Mouse (Mus musculus) spleen, adult 2 months (tissue): ENCODE results near the gene Zfp618. TPM values are rescaled to one million over a fixed set of nuclear protein-coding genes. Genes with fewer than 3 reads are reported as not detected.

Experiments used
- DNase-seq, 2 experiments: peaks; one replicate each; pipeline versions ENCODE4 v3.0.0 to v3.0.0-alpha.2; 2012 to 2021; ENCODE audit warnings: low spot score in 2 of 2, low read depth in 1 of 2
- H3K27ac ChIP-seq: fragments of 200-500 bp; 2 replicates; pipeline ENCODE4 v1.5.1; 2012; ENCODE audit warnings: low read length, inconsistent platforms; ENCODE audit not compliant: insufficient read depth
- H3K27me3 ChIP-seq: fragments of 200-500 bp; 2 replicates; pipeline ENCODE4 v1.6.1; 2012; ENCODE audit warnings: mild to moderate bottlenecking, moderate library complexity, low read length, inconsistent platforms; ENCODE audit not compliant: control insufficient read depth, insufficient read depth
- H3K36me3 ChIP-seq: fragments of 200-500 bp; 2 replicates; pipeline ENCODE4 v1.6.1; 2012; ENCODE audit warnings: mild to moderate bottlenecking, low read length, inconsistent platforms; ENCODE audit not compliant: control insufficient read depth, insufficient read depth
- H3K4me1 ChIP-seq: fragments of 200-500 bp; 2 replicates; pipeline ENCODE4 v1.6.1; 2011; ENCODE audit warnings: inconsistent platforms; ENCODE audit not compliant: control insufficient read depth, insufficient read depth, insufficient read length
- H3K4me3 ChIP-seq: fragments of 200-500 bp; 2 replicates; pipeline ENCODE4 v1.5.1; 2011; ENCODE audit warnings: mild to moderate bottlenecking, inconsistent platforms; ENCODE audit not compliant: insufficient read depth, insufficient read length; ENCODE audit errors: extremely low read depth
- CTCF ChIP-seq: fragments of 200-500 bp; IDR thresholded peaks from 2 replicates; pipeline ENCODE4 v1.5.1; 2011; ENCODE audit warnings: mild to moderate bottlenecking, inconsistent platforms; ENCODE audit not compliant: insufficient read depth, insufficient read length, insufficient replicate concordance; ENCODE audit errors: extremely low read depth
- POLR2A ChIP-seq: fragments of 200-500 bp; IDR thresholded peaks from 2 replicates; pipeline ENCODE4 v1.6.1; 2011; ENCODE audit warnings: low read depth, low read length, inconsistent platforms
- WGBS: fragments of 180-500 bp; shearing (Covaris S2); methylation state at CpG from one replicate; pipeline ENCODE4 v1.1.7; 2018; 5-methylcytosine and 5-hydroxymethylcytosine counted together
- polyA plus RNA-seq: library from polyadenylated mRNA; depleted of rRNA; stranded (reverse); fragments of >200 nt; gene quantifications from 2 replicates; pipeline ENCODE4 v1.2.3, GENCODE M21; 2012

Gene Zfp618
- polyA plus RNA-seq, 1 experiment: 1.4 TPM

GRCm38 (mm10) chr4:63030157-63030556 is 64.8 kb downstream of the Zfp618 start:
- 83% methylated on average over 5 of the region's 5 CpGs for WGBS
- DNase-seq: no peak
- no peak for TF ChIP-seq POLR2A
- no peak for TF ChIP-seq CTCF
- Histone ChIP-seq H3K4me3 (no peak overlapping the region), H3K27me3 (no peaks in the 10 kb centered on the region), H3K36me3 (no peaks in the 10 kb centered on the region), H3K27ac (no peak overlapping the region), H3K4me1 (no peaks in the 10 kb centered on the region; the same call in 1 of the 2 replicates)

DNA sequence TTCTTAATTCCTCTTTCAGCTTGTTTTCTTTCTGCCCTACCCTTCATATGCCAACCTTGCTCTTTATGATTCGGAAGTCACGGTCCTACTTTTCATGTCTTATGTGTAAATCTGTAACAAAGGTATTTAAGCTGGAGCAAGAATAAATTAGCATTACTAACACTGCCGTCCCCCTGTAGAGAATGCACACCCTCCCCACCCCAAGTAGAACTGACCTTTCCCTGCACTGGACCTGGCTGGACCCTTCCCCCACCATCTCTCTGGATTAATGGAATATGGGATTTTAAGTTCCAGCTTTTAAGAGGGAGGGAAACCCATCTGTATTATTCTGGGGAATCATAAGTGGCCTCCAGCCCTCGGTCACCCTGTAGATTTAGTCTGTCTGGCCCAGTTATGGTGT is 65.9 kb downstream of the Zfp618 start:
- no peak overlapping the region for H3K27ac ChIP-seq
- no peak for DNase-seq
- WGBS: 87% methylated on average over 4 of the region's 4 CpGs

GRCm38 (mm10) chr4:63032581-63033006 is 67.2 kb downstream of the Zfp618 start:
- H3K27ac ChIP-seq: no peak overlapping the region
- no peak overlapping the region for H3K4me3 ChIP-seq
- no peaks in the 10 kb centered on the region for H3K36me3 ChIP-seq
- DNase-seq: no peak
- TF ChIP-seq POLR2A: no peak
- TF ChIP-seq CTCF: no peak
- WGBS: 84% methylated on average over 9 of the region's 9 CpGs
- H3K27me3 ChIP-seq: no peaks in the 10 kb centered on the region
- no peaks in the 10 kb centered on the region for H3K4me1 ChIP-seq

More for the DNA sequence above, 65.9 kb downstream of the Zfp618 start:
- no peak for TF ChIP-seq CTCF
- TF ChIP-seq POLR2A: no peak
- Histone ChIP-seq H3K4me1 (no peaks in the 10 kb centered on the region), H3K36me3 (no peaks in the 10 kb centered on the region), H3K27me3 (no peaks in the 10 kb centered on the region), H3K4me3 (no peak overlapping the region)

DNA sequence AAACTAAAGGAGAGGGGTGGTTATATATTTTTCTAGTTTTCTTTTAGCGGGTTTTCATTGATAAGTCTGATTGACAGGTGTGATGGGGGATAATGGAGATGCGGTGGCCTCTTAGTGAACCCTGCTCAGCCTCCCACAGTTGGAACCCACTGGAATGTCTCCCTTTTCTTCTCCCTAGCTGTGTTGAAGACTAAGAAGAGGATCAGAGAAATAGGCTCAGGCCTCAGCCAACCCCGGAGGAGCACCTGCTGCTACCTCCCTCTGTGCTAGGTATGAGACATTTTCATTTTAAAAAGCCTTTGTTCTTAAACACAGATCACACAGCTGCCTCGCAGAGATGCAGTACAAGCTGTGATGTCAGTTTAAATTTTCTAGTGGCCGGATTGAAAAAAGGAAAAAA is 68.4 kb downstream of the Zfp618 start:
- no peak overlapping the region for H3K27ac ChIP-seq
- H3K4me3 ChIP-seq: no peak overlapping the region
- 77% methylated on average over 5 of the region's 5 CpGs for WGBS
- no peaks in the 10 kb centered on the region for H3K4me1 ChIP-seq
- no peaks in the 10 kb centered on the region for H3K36me3 ChIP-seq
- no peaks in the 10 kb centered on the region for H3K27me3 ChIP-seq
- DNase-seq: no peak
- TF ChIP-seq CTCF (no peak), POLR2A (no peak)

GRCm38 (mm10) chr4:63035991-63036390 is 70.6 kb downstream of the Zfp618 start:
- Histone ChIP-seq H3K27me3 (no peaks in the 10 kb centered on the region), H3K27ac (no peak overlapping the region), H3K4me1 (no peaks in the 10 kb centered on the region), H3K4me3 (no peak overlapping the region), H3K36me3 (no peaks in the 10 kb centered on the region)
- 90% methylated on average over 7 of the region's 7 CpGs for WGBS
- DNase-seq: no peak
- TF ChIP-seq CTCF (no peak), POLR2A (no peak)

DNA sequence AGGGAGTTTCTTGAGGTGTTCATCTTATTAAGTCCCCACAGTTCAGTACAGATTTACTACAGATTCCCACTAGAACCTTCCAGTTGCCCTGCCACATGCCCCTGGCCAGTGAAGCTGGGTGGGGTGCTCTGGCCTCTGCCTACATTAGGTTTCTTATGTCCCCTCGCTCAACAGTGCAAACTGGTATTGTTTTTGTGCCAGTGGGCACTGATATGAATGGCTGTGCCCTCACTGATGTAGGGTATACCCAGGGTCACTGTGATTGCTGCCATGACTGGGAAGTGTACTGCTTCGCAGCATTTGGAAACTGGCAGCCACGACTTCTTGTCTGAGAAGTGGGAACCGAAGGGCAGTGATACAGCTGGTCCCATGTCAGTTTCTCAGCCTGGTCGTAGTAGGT is 71.4 kb downstream of the Zfp618 start:
- DNase-seq: no peak
- H3K36me3 ChIP-seq: no peaks in the 10 kb centered on the region
- no peak for TF ChIP-seq CTCF
- no peak for TF ChIP-seq POLR2A
- no peaks in the 10 kb centered on the region for H3K27me3 ChIP-seq
- H3K4me1 ChIP-seq: no peaks in the 10 kb centered on the region
- H3K27ac ChIP-seq: no peak overlapping the region
- H3K4me3 ChIP-seq: no peak overlapping the region
- 87% methylated on average over 5 of the region's 5 CpGs for WGBS

GRCm38 (mm10) chr4:63037555-63037954 is 72.2 kb downstream of the Zfp618 start:
- 86% methylated on average over 4 of the region's 4 CpGs for WGBS
- H3K4me3 ChIP-seq: no peak overlapping the region
- DNase-seq: no peak
- TF ChIP-seq CTCF (no peak), POLR2A (no peak)
- H3K36me3 ChIP-seq: no peaks in the 10 kb centered on the region
- H3K27ac ChIP-seq: no peak overlapping the region
- no peaks in the 10 kb centered on the region for H3K27me3 ChIP-seq
- H3K4me1 ChIP-seq: no peaks in the 10 kb centered on the region

- 90% methylated on average over 2 of the region's 2 CpGs for WGBS
Measured at GRCm38 (mm10) chr4:63038265-63038664, 72.9 kb downstream of the Zfp618 start.

More at GRCm38 (mm10) chr4:63038265-63038664, 72.9 kb downstream of the Zfp618 start:
- TF ChIP-seq CTCF: no peak
- no peak for TF ChIP-seq POLR2A
- DNase-seq: no peak
- H3K36me3 ChIP-seq: no peaks in the 10 kb centered on the region
- H3K27me3 ChIP-seq: no peaks in the 10 kb centered on the region
- no peaks in the 10 kb centered on the region for H3K4me1 ChIP-seq
- no peak overlapping the region for H3K27ac ChIP-seq
- H3K4me3 ChIP-seq: no peak overlapping the region
